Mouse (Mus musculus): ENCODE data around the gene Sult2a4.
"Not testable (repeated sequence)": the region's sequence is repeated elsewhere in the genome, so short reads cannot be mapped to it uniquely, and the experiment has no call there.

Gene Sult2a4

DNA sequence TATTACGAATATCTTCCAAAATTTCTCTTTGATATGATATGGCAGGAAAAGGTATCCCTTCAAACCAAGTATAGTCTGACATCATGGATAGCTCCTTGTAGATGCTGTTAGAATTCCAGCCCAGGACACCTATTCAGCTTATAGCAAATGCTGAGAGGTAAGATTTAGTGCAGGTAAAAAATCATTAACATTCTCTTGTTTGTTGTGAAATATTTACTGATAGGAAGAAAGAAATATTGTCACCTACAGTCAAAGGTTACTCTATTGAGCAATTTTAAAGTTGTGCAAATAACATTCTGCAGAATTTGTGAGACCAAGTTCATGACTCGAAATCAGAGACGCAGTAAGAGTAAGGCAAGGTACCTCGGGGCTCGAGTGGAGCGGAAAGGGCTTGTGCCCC lies at the start of gene Sult2a4:
Gene Sult2a4, minus strand, starts transcription at position 101 of the 400 bp plus-strand sequence.
- not testable (repeated sequence) for DNase-seq

DNA sequence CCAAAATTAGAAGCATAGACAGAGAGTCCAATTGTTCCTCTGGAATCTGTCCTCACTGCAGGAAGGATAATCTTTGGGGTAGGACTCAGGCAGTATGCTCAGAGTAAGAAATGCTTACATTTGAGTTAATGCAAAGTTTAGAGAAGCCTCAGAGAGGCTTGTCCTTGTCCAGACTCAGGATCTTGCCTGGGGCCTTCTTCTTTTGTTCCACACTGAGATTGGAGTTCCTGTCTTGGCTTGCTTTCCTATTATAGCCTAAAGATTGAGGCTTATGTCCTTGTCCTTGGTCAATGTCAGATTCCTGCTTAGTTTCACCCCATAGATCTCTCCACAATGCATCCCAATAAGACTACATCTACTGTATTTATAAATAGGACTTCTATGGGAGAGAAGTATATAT lies 41.4 kb upstream of the Sult2a4 start:
- DNase-seq = not testable (repeated sequence)

DNA sequence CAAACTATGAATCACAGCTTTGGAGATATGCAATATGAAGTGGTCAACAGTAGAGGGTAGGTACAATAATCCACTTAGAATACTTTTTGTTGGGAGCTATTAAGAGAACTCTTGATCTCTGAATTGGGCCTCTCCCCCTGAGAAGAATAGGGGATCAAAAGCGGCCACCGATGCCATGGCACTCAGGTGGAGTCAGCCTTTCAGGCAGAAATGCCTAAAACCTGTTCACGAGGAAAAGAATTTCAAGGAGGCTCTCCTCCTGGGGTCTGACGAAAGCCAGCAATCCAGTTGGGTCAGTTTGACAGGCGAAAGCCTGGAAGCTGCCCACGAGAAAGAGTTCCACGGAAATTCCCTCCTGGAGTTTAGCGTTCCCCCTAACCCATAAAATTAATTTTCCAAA lies 23.7 kb upstream of the Sult2a4 start:
- no peak for DNase-seq

DNA sequence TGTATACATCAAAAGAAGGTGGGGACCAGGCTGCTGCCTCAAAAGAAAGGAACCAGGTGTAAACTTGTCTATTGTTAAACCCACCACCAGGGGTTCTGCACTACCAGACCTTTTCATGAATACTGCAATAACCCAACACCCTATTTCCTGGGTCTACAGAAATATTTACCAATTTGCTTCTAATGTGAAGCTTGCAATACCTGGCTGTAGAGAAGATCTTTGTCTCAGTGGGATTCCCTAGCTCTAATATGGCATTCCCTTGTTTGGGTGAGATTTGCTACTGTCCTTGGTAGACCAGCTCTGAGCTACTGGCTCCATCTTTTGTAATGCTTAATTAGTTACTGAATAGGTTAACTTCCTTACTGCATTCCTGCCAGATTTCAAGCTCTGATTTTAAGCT lies 21.3 kb upstream of the Sult2a4 start:
- not testable (repeated sequence) for DNase-seq
